Mouse (Mus musculus) stomach, postnatal 0 days (tissue): Measurements from ENCODE around the gene Rbm34. TPM values are rescaled to one million over a fixed set of nuclear protein-coding genes. Genes with fewer than 3 reads are reported as not detected.

Source experiments
- ATAC-seq: fragments of 200-750 bp; cut with Nextera tagmentation; 2 replicates; pipeline ENCODE4 v1.8.0; 2017; ENCODE audit not compliant: low FRiP score, low TSS enrichment
- DNase-seq: peaks from one replicate; pipeline ENCODE4 v3.0.0-alpha.2; 2016; ENCODE audit warnings: low spot score
- H3K27ac ChIP-seq: fragments of 300-500 bp; sonication (generic); replicated peaks from 2 replicates; pipeline ENCODE4 v1.5.1; 2014; ENCODE audit warnings: mild to moderate bottlenecking, control low read depth
- H3K27me3 ChIP-seq: fragments of 300-500 bp; sonication (generic); 2 replicates; pipeline ENCODE4 v1.6.1; 2014; ENCODE audit warnings: low read length; ENCODE audit not compliant: control insufficient read depth, insufficient read depth
- H3K36me3 ChIP-seq: fragments of 300-500 bp; sonication (generic); 2 replicates; pipeline ENCODE4 v1.6.1; 2014; ENCODE audit warnings: low read length, mixed read lengths; ENCODE audit not compliant: control insufficient read depth, insufficient read depth
- H3K4me1 ChIP-seq: fragments of 300-500 bp; sonication (generic); replicated peaks from 2 replicates; pipeline ENCODE4 v1.6.1; 2014; ENCODE audit warnings: antibody characterized with exemption; ENCODE audit not compliant: control insufficient read depth, insufficient read depth
- H3K4me2 ChIP-seq: fragments of 300-500 bp; sonication (generic); replicated peaks from 2 replicates; pipeline ENCODE4 v1.6.1; 2014; ENCODE audit warnings: low read depth, mild to moderate bottlenecking, control low read depth, moderate library complexity
- H3K4me3 ChIP-seq: fragments of 300-500 bp; sonication (generic); 2 replicates; pipeline ENCODE4 v1.5.1; 2014; ENCODE audit warnings: low read depth, low read length, control low read depth
- H3K9ac ChIP-seq: fragments of 300-500 bp; sonication (generic); 2 replicates; pipeline ENCODE4 v1.6.1; 2014; ENCODE audit warnings: mild to moderate bottlenecking, low read length, control low read depth, mixed read lengths
- H3K9me3 ChIP-seq: fragments of 300-500 bp; sonication (generic); 2 replicates; pipeline ENCODE4 v1.6.1; 2016; ENCODE audit warnings: low read length; ENCODE audit not compliant: control insufficient read depth
- CTCF ChIP-seq: IDR thresholded peaks from 2 replicates; pipeline ENCODE4 v1.5.1; 2016; ENCODE audit warnings: antibody characterized with exemption, low read depth, mild to moderate bottlenecking, moderate library complexity
- EP300 ChIP-seq: optimal IDR thresholded peaks from 2 replicates; pipeline ENCODE3; 2016; ENCODE audit warnings: antibody characterized with exemption
- WGBS: fragments of 180-500 bp; shearing (Covaris S2); extraction: QIAGEN DNeasy Blood & Tissue Kit; methylation state at CpG from one replicate; pipeline ENCODE4 v1.1.7; 2014; 5-methylcytosine and 5-hydroxymethylcytosine counted together
- polyA plus RNA-seq: library from polyadenylated mRNA; unstranded; fragments of >200 nt; fragmentation: Nextera tagmentation; extraction: Ambion mirVana; gene quantifications from 2 replicates; pipeline ENCODE4 v1.2.1, GENCODE M21; 2015

Rbm34 gene
- polyA plus RNA-seq, 1 experiment from 2014 or later, result 18.4 TPM

DNA sequence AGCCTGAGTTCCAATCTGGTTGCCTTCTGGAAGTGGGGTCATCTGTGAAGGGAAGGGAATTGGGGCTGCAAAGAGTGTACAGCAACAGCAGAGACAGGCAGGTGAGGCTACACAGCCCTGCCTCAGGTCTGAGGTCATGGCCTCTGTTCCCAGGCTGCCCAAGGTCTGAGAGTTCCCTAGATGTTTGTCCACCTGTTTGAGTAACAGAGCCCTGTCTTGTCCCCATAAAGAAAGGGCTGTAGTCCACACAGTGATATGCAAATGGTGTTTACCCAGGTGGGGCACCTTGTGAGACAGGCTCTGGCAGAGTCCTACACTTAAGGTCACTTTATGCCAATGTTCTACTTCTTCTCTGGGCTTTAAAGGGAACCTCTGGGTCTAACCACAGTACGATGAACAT is 69.3 kb downstream of the Rbm34 start:
- peak overlapping the region; percentile 61; the same call in 1 of the 2 replicates for H3K27ac ChIP-seq
- TF ChIP-seq CTCF (no peak), EP300 (no peak)

GRCm38 (mm10) chr8:126901049-126901448 is 69.8 kb downstream of the Rbm34 start:
- no peak overlapping the region for H3K4me3 ChIP-seq
- H3K4me2 ChIP-seq, result no peak overlapping the region
- ATAC-seq, result no peak
- H3K4me1 ChIP-seq, result no peaks in the 10 kb centered on the region
- no peaks in the 10 kb centered on the region for H3K36me3 ChIP-seq
- H3K9me3 ChIP-seq, result no peaks in the 10 kb centered on the region
- no peak for DNase-seq
- H3K27me3 ChIP-seq, result no peaks in the 10 kb centered on the region
- no peak overlapping the region for H3K27ac ChIP-seq
- WGBS, result 54% methylated on average over 2 of the region's 2 CpGs
- no peak overlapping the region for H3K9ac ChIP-seq
- TF ChIP-seq EP300 (no peak), CTCF (no peak)

More for the DNA sequence above, 69.3 kb downstream of the Rbm34 start:
- no peak for DNase-seq
- H3K4me3 ChIP-seq, result no peak overlapping the region
- no peaks in the 10 kb centered on the region for H3K9me3 ChIP-seq
- WGBS, result 67% methylated on average over 1 of the region's 1 CpGs
- no peaks in the 10 kb centered on the region for H3K36me3 ChIP-seq
- no peak overlapping the region for H3K9ac ChIP-seq
- ATAC-seq, result peak; percentile 68
- no peak overlapping the region for H3K4me2 ChIP-seq
- no peaks in the 10 kb centered on the region for H3K4me1 ChIP-seq
- H3K27me3 ChIP-seq, result no peaks in the 10 kb centered on the region

Other genes starting within 250 kb of the Rbm34 start
- 158 and 175 TPM in 2 replicates for gene Tomm20, start 25.2 kb downstream of the Rbm34 start, polyA plus RNA-seq
- gene Pard3, start 92.8 kb upstream of the Rbm34 start, polyA plus RNA-seq, result 30.0 and 33.2 TPM in 2 replicates